Mouse (Mus musculus): ENCODE data around the gene Poc1a.

- no peak for TF ChIP-seq CEBPB (IDR thresholded peaks at IDR 0.05; ENCODE audit: low read depth)
- TF ChIP-seq CTCF (IDR thresholded peaks at IDR 0.05; ENCODE audit: control insufficient read depth, insufficient read depth, insufficient read length) = no peak
- no peak for TF ChIP-seq MYOG (IDR thresholded peaks at IDR 0.05; ENCODE audit: control insufficient read depth, extremely low read depth, insufficient read length)
- TF ChIP-seq USF1 (IDR thresholded peaks at IDR 0.05; ENCODE audit: low read depth) = no peak
Measured at GRCm38 (mm10) chr9:106305228-106305627, 24.4 kb downstream of the Poc1a start.
